Mouse (Mus musculus) spleen, adult 10 weeks (tissue): ENCODE data around the gene Tinag. TPM values are rescaled to one million over a fixed set of nuclear protein-coding genes. Genes with fewer than 3 reads are reported as not detected.

Source experiments
- polyA plus RNA-seq: library from polyadenylated mRNA; stranded (reverse); fragments of 350-450 nt; fragmentation: Illumina TruSeq; extraction: RNeasy Lipid Tissue Mini Kit (QIAGEN cat#74804); gene quantifications from one replicate; pipeline ENCODE4 v1.2.3, GENCODE M21; 2015; ENCODE audit warnings: low replicate concordance; ENCODE audit not compliant: insufficient read depth

The Tinag gene
- polyA plus RNA-seq, result not detected

GRCm38 (mm10) chr9:77045585-77045984 lies at the start of gene Tinag:
Gene Tinag (minus strand): TSS chr9:77045794.

